Mouse (Mus musculus) MEL-GATA-1-ER (cell line): ENCODE data around the gene Tmcc1.

Source experiments
- DNase-seq: peaks from one replicate; pipeline ENCODE4 v3.0.0-alpha.2; 2012; ENCODE audit warnings: low read depth; ENCODE audit errors: extremely low read depth

The Tmcc1 gene

GRCm38 (mm10) chr6:115973139-115973875 is 220.0 kb downstream of the Tmcc1 start:
- DNase-seq, result no peak

DNA sequence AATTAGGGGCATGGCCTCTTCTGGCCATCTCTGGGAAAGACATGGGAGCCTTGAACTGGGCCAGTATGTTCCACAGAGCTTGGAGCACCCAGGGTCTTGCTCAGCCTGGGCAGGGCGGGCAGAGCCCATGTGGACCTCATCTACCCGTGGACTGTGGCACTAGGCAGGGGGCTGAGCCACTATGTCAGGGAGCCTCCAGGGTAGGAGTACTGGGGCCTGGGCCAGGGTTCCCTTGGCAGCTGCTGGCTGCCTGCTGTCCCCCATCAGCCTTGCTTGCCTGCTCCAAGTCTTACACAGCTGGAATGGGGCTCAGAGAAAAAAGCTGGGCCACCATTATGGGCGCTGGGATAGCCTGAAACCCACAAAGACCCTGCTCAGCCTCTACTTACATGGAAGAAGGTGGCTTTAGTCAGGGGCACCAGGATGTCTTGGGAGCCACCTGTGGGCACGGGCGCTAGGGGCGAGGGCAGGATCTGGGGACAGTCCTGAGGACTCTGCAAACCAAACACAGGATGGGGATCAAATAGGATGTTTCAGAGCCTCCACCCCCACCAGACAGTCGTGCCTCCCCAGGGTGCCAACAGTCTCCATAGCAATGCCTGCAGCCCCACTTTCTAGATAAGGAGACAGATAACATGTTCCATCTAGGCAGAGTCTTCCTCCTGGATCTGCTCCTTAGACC is 221.1 kb downstream of the Tmcc1 start:
- no peak for DNase-seq

- DNase-seq, result no peak
Measured at GRCm38 (mm10) chr6:115971273-115972060, 221.8 kb downstream of the Tmcc1 start.

DNA sequence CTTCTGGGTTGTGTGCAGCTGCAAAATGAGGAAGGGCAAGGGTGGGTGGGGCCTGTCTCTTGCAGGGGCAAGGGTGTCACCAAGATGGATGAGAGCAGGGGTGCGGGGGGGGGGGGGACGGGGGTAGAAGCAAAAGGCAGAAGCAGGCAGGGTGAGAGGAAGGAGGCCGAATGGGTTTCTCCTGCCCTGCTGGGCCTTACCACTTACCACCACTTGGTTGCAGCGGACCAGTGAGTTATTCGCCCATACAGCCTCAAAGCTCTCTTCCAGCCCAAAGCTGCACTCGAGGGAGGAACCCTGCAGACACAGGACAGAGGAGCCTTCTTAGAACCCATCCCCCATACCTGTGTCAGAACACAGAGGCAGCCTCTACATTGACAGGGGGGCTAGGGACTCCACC is 223.3 kb downstream of the Tmcc1 start:
- no peak for DNase-seq

- no peak for DNase-seq
Measured at GRCm38 (mm10) chr6:115969103-115969502, 224.2 kb downstream of the Tmcc1 start.

- no peak for DNase-seq
Measured at GRCm38 (mm10) chr6:115968700-115969099, 224.6 kb downstream of the Tmcc1 start.
